Mouse (Mus musculus) ovary, adult 18-20 months (tissue): ENCODE results near the gene Srf.

ENCODE experiments used
- DNase-seq: peaks from one replicate; pipeline ENCODE4 v3.0.0; 2022; ENCODE audit warnings: low spot score, mixed read lengths

Gene Srf

DNA sequence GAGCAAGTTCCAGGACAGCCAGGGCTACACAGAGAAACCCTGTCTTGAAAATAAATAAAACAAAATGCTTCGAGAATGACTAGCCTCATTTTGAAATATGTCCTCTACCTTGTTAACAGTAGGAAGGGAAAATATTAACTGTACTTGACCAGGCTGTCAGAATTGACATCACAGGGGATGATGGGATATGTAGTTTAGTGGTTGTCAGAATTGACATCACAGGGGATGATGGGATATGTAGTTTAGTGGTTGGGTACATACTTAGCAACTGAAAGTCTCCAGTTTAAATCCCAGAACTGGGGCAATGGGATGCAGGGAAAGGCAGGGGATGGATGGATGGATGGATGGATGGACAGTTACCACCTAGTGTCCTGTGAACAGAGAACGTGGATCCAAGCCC lies 42.6 kb downstream of the Srf start:
- DNase-seq = no peak

DNA sequence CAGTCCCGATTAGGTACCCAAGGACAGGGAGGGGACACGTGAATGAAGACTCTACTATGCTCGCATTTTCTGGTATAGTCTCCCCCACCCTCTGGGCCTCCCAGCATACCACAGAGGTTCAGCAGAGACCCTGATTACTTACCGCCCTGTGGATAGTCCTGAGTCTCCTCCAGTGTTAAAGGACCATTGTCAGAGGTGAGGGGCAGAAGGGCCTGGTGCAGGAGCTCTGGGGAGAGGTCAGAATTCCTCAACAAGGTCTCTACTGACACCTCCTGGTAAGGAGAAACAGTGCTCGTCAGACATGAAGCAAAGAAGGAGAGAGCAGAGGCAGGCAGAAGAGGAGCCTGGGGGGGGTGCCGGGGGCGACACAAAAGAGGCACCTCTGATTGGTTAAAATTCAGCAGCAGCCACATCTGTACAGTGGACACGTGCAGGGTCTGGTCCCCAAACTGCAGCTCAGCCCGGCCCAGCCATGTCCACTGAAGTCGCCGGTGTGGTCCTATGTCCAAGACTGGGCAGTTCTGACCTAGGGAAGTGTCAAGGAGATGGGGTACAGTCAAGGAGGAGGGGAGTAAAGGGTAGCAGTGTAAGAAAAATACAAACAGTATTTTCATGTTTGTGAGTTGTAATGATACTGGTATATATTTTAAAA lies 44.8 kb downstream of the Srf start:
- no peak for DNase-seq

DNA sequence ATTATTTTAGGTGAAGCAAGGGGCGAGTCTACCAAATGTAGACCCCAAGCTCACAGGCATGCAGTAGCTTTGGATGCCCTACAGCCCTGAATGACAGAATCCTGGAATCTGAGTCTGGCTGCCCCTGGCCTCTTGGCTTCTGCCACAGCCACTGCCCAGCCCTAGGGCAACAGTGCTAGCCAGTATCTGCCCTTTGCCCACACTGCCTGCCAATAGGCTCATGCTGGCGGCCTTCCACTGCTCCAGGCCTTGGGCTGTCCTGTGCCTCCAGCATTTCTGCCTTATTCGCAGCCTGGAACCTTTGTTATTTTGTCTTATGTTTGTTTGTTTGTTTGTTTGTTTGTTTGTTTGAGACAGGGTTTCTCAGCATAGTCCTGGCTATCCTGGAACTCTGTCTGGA lies 50.4 kb downstream of the Srf start:
- no peak for DNase-seq

DNA sequence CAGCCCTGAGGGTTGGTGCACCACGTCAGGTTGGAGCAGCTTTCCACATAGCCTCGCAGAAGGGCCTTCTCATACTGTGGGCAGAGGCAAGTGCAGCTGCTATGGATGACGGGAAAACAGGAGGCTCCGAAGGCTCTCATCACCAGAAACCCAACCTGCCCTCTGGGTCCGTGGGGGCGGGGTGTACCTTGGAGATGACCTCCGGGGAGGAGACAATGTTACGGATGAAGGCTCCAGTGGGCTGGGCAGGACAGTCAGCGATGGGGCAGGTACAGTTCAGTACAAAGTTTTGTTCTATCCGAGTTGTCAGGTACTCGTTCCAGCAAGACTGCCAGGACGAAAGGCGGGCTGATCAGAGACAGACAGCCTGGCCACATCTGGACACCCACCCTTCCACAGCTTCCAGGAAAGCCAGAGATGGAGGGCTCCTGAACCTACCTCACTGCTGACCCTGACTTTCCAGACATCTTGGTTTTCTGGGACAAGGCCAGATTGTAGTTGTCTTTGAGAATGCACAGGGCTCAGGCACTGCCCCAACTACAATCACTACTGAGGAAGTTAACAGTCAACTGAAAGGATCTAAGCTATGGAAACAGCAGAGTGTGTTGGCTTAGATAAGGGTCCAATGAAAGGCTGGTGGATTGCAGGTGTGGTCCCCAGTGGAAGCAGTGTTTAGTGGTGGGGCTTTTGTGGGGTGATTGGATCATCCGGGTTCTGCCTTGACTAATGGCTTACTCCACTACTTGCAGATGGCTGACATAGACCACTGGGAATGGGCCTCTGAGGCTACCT lies 51.9 kb downstream of the Srf start:
- DNase-seq = no peak

DNA sequence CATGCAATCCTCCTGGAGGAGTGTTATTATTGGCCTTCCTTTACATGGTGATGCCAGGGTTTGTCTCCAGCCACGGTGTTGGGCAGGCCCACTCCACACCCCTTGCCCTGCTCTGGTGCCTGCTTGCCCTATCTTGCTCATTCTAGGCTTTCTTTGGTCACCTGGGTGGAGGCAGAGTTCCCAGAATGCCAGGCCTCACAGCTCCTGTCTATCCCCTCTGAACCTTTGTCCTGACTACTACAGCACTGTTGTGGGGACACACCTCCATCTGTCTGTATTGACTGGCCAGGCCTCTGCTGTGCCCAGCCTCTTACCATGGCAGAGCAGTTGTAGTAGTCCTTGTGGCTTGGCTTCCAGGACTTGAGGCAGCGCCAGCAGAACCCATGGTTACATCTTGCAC lies 53.2 kb downstream of the Srf start:
- no peak for DNase-seq
